Mouse (Mus musculus): ENCODE results near the gene Fgf2. TPM values are rescaled to one million over a fixed set of nuclear protein-coding genes. Genes with fewer than 3 reads are reported as not detected.

The Fgf2 gene
- polyA plus RNA-seq, 1 experiment from 2014 or later: 2.3 TPM

DNA sequence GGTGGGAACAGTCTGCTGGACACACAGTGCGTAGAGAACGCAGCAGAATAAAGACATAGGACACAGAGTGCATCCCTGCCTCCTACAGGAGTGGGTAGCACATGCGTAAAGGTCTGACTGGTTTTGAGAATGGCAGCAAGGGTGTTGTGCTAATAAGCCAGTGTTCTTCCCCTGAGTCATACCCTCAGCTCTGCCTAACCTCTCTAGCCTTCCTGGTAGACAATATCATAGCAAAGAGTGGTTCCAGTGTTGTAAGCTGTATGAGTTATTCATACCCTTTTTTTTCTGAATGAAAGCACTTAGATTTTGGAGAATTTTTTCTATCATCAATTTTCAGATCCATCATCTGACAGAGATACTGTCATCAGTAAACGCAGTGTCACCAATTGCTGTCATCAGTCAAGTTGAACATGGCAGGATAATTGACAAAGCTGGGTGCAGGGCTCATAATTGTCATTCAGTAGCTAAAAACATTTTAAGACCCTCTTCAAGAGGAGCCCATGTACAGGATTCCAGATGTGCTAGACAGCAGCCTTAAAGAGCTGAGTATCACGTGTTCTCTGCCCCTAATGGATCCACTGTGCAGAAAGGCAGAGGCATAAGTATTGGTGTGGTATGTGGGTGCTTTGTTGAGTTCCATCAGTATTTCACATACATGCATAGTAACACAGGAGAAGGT lies 48.9 kb downstream of the Fgf2 start:
- Histone ChIP-seq H3K4me2 (ENCODE audit: low read depth, low read length) (no peak overlapping the region), H3K9ac (ENCODE audit: low read length) (no peak overlapping the region), H3K27me3 (ENCODE audit: control insufficient read depth, insufficient read depth, low read length) (no peaks in the 10 kb centered on the region), H3K4me3 (replicated peaks; ENCODE audit: low read length) (no peak overlapping the region), H3K4me1 (ENCODE audit: control insufficient read depth, insufficient read depth, low read length) (peaks cover 10% of the 10 kb centered on the region; the same call in 1 of the 2 replicates), H3K9me3 (replicated peaks; ENCODE audit: control insufficient read depth, low read length) (no peaks in the 10 kb centered on the region), H3K36me3 (ENCODE audit: control insufficient read depth, insufficient read depth, low read length) (no peaks in the 10 kb centered on the region), H3K27ac (ENCODE audit: low read length) (no peak overlapping the region)
- no peak for ATAC-seq (ENCODE audit: insufficient read depth, low FRiP score)
- WGBS: 87% methylated on average over 5 of the region's 5 CpGs

DNA sequence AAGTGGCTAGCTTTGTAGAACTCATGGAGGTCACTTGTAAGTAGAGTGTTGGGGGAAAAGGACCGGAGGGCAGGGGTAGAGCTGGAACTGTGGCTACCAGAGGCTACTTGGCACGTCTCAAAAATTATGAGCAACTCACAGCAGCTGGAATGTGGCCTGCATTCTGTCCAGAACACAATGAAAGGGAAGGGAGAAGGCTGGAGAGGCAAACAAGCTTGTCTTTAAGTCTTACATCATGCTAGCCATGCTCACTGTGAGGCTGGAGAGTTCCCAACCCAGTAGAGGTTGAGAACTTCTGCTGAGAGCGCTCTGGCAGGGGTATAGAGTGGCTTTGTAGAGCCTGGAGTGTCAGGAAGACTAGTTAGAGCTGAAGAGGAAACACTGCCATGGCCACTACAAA lies 49.5 kb downstream of the Fgf2 start:
- H3K4me2 ChIP-seq (ENCODE audit: low read depth, low read length): no peak overlapping the region
- H3K4me3 ChIP-seq (replicated peaks; ENCODE audit: low read length): no peak overlapping the region
- H3K27ac ChIP-seq (ENCODE audit: low read length): no peak overlapping the region
- H3K9me3 ChIP-seq (replicated peaks; ENCODE audit: control insufficient read depth, low read length): no peaks in the 10 kb centered on the region
- ATAC-seq (ENCODE audit: insufficient read depth, low FRiP score): no peak
- peaks cover 10% of the 10 kb centered on the region; the same call in 1 of the 2 replicates for H3K4me1 ChIP-seq (ENCODE audit: control insufficient read depth, insufficient read depth, low read length)
- no peaks in the 10 kb centered on the region for H3K36me3 ChIP-seq (ENCODE audit: control insufficient read depth, insufficient read depth, low read length)
- H3K9ac ChIP-seq (ENCODE audit: low read length): no peak overlapping the region
- H3K27me3 ChIP-seq (ENCODE audit: control insufficient read depth, insufficient read depth, low read length): no peaks in the 10 kb centered on the region
- WGBS: 78% methylated on average over 3 of the region's 3 CpGs

DNA sequence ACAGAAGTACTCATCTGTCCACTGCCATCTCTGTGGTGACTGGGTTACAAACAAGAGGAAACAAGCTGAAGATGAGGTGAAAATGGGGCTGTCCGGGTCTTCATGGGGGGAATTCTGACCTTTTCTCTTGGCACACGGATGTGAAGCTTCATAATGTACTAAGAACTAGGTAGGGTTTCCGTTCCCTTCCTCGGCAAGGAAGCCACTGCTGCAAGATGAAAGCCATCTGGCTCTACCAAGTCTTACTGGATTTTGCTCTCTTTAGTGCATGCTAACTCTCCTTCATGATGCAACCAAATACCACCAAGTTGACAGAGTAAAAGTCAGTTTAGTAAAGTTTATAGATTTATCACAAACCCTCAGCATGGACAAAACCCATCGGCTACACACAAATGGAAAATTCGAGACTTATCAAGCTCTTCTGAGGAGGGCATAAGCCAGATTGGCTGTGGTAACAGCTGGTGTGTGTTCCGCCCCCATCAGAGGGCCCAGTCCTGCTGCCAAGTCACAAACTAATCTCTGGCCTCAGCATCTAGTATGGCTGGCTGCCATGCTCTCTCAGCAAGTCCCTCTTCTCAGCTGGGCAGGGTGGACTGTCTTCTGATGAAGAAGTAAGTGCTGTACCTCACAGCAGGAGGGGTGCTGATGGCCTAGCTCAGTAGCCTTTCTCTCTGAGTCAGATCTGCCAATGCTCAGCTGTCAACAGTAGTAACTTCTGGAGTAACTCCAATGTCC lies 50.7 kb downstream of the Fgf2 start:
- H3K27ac ChIP-seq (ENCODE audit: low read length): peak overlapping the region; percentile 43
- H3K27me3 ChIP-seq (ENCODE audit: control insufficient read depth, insufficient read depth, low read length): no peaks in the 10 kb centered on the region
- H3K36me3 ChIP-seq (ENCODE audit: control insufficient read depth, insufficient read depth, low read length): no peaks in the 10 kb centered on the region
- H3K9ac ChIP-seq (ENCODE audit: low read length): no peak overlapping the region
- H3K9me3 ChIP-seq (replicated peaks; ENCODE audit: control insufficient read depth, low read length): no peaks in the 10 kb centered on the region
- peaks cover 10% of the 10 kb centered on the region; the same call in 1 of the 2 replicates for H3K4me1 ChIP-seq (ENCODE audit: control insufficient read depth, insufficient read depth, low read length)
- H3K4me3 ChIP-seq (replicated peaks; ENCODE audit: low read length): no peak overlapping the region
- WGBS: 57% methylated on average over 7 of the region's 7 CpGs
- no peak overlapping the region for H3K4me2 ChIP-seq (ENCODE audit: low read depth, low read length)
- ATAC-seq (ENCODE audit: insufficient read depth, low FRiP score): peak; percentile 82

DNA sequence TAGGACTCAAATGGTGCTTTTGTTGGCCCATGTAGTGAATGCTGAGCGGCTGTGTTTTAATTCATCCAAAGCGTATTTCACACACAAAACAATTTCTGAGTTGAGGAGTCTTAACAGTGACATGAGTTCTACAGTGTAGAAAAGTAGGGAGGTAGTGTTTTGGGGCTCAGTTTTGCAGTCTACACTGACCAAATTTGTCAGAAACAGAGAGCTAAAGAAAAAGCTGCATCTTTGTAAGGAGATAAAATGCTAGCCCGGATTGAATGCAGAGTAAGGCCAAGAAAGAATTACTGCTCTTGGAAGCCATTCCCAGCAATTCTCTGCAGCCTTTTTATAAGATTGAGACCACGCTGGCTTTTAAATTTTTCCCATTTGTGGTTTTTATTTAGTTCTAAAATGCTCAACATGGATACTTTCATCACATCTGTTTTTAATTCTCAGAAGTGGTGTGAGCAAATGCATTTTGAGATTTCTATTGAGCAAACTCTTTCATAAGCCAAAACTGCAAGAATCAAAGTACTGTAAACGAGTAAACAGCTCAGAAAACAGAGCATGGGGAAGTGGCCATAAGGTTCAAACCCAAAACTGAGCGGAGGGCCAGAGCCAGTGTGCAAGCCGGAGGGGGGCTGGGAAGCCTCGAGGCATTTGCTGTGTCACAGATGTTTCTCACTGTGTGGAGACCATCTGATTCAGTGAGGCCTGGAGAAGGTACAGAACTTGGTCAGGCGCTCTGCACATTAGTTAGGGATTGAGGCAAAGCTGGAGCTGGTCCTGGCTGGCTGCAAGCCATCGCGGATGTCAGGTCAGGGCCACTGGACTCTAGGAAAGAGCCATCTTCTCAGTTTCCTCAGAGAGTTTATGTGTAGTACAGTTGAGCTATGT lies 53.8 kb downstream of the Fgf2 start:
- no peaks in the 10 kb centered on the region for H3K36me3 ChIP-seq (ENCODE audit: control insufficient read depth, insufficient read depth, low read length)
- no peak overlapping the region for H3K9ac ChIP-seq (ENCODE audit: low read length)
- peaks cover 10% of the 10 kb centered on the region; the same call in 1 of the 2 replicates for H3K4me1 ChIP-seq (ENCODE audit: control insufficient read depth, insufficient read depth, low read length)
- ATAC-seq (ENCODE audit: insufficient read depth, low FRiP score): peak; percentile 54; the same call in 1 of the 2 replicates
- H3K4me3 ChIP-seq (replicated peaks; ENCODE audit: low read length): no peak overlapping the region
- H3K27ac ChIP-seq (ENCODE audit: low read length): peak overlapping the region; percentile 60
- no peak overlapping the region for H3K4me2 ChIP-seq (ENCODE audit: low read depth, low read length)
- no peaks in the 10 kb centered on the region for H3K9me3 ChIP-seq (replicated peaks; ENCODE audit: control insufficient read depth, low read length)
- WGBS: 68% methylated on average over 11 of the region's 11 CpGs
- no peaks in the 10 kb centered on the region for H3K27me3 ChIP-seq (ENCODE audit: control insufficient read depth, insufficient read depth, low read length)

DNA sequence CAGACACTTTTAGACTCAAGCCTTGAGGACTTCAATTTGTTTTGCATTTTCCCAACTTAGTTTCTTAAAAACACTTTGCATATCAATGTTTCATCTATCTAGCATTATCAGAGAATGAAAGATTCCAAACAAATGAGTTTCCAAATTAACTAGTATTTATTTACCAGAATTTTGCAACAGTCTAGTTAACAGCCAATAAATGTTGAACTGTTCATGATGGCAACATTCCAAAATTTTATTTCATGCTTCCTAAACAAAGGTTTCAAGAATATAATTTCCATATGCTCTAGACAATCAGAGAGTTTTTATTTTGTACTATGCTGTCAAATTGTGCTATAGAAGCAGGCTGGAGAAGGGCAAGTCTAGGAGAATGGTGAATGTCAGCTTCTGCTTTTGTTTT lies 59.5 kb downstream of the Fgf2 start:
- Histone ChIP-seq H3K4me1 (ENCODE audit: control insufficient read depth, insufficient read depth, low read length) (no peaks in the 10 kb centered on the region), H3K27ac (ENCODE audit: low read length) (no peak overlapping the region), H3K9ac (ENCODE audit: low read length) (no peak overlapping the region), H3K9me3 (replicated peaks; ENCODE audit: control insufficient read depth, low read length) (no peaks in the 10 kb centered on the region), H3K4me2 (ENCODE audit: low read depth, low read length) (no peak overlapping the region), H3K4me3 (replicated peaks; ENCODE audit: low read length) (no peak overlapping the region), H3K27me3 (ENCODE audit: control insufficient read depth, insufficient read depth, low read length) (no peaks in the 10 kb centered on the region), H3K36me3 (ENCODE audit: control insufficient read depth, insufficient read depth, low read length) (no peaks in the 10 kb centered on the region)
- no peak for ATAC-seq (ENCODE audit: insufficient read depth, low FRiP score)

DNA sequence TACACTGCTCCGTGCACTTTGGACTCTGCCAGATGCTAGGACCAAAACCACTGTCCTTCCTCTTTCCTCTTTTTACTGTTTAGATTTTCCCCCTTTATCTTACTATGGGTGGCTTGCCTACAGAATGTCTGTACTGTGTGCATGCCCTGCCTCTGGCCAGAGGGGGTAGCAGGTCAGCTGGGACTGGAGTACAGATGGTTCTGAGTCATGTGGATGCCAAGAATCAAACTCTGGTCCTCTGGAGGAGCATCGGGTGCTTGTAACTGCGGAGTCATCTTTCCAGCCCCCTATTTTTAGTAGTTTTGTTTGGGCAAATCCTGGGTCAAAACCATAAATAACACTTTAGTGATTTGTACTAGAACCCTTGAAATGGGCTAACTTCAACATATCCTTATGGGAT lies 65.3 kb downstream of the Fgf2 start:
- Histone ChIP-seq H3K4me3 (replicated peaks; ENCODE audit: low read length) (no peak overlapping the region), H3K36me3 (ENCODE audit: control insufficient read depth, insufficient read depth, low read length) (no peaks in the 10 kb centered on the region), H3K9ac (ENCODE audit: low read length) (no peak overlapping the region), H3K9me3 (replicated peaks; ENCODE audit: control insufficient read depth, low read length) (no peaks in the 10 kb centered on the region), H3K4me2 (ENCODE audit: low read depth, low read length) (no peak overlapping the region), H3K27me3 (ENCODE audit: control insufficient read depth, insufficient read depth, low read length) (no peaks in the 10 kb centered on the region), H3K4me1 (ENCODE audit: control insufficient read depth, insufficient read depth, low read length) (peaks cover 1% of the 10 kb centered on the region), H3K27ac (ENCODE audit: low read length) (no peak overlapping the region)
- ATAC-seq (ENCODE audit: insufficient read depth, low FRiP score): no peak
- WGBS: 68% methylated on average over 3 of the region's 3 CpGs

DNA sequence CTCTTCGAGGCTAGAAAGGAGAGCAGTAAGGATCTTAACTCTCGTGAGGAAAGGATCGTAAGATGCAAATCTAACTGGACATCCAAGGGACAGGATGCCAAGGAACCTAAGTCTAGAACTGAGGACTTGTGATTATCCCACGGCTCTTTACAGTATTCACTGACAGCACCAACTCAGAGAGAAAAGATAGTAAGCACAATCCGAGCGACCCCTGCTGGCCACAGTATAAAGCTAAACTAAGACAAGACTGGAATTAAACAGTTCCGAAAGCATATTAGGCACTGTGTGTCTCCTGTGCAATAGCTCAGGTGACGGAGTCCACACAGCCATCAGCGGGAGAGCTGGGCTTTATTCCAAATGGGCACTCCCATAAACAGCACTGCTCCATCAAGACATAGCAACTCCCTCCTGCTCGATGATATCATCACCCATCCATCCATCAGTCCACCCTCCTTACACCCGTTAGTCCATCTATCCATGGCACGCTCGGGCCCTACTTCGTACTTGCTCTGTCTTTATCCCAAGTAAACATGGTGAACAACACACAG lies 66.3 kb downstream of the Fgf2 start:
- Histone ChIP-seq H3K4me2 (ENCODE audit: low read depth, low read length) (no peak overlapping the region), H3K4me3 (replicated peaks; ENCODE audit: low read length) (no peak overlapping the region), H3K27ac (ENCODE audit: low read length) (no peak overlapping the region), H3K4me1 (ENCODE audit: control insufficient read depth, insufficient read depth, low read length) (peaks cover 6% of the 10 kb centered on the region), H3K9ac (ENCODE audit: low read length) (no peak overlapping the region), H3K36me3 (ENCODE audit: control insufficient read depth, insufficient read depth, low read length) (no peaks in the 10 kb centered on the region), H3K27me3 (ENCODE audit: control insufficient read depth, insufficient read depth, low read length) (no peaks in the 10 kb centered on the region), H3K9me3 (replicated peaks; ENCODE audit: control insufficient read depth, low read length) (no peaks in the 10 kb centered on the region)
- ATAC-seq (ENCODE audit: insufficient read depth, low FRiP score): no peak
- 45% methylated on average over 14 of the region's 14 CpGs for WGBS

DNA sequence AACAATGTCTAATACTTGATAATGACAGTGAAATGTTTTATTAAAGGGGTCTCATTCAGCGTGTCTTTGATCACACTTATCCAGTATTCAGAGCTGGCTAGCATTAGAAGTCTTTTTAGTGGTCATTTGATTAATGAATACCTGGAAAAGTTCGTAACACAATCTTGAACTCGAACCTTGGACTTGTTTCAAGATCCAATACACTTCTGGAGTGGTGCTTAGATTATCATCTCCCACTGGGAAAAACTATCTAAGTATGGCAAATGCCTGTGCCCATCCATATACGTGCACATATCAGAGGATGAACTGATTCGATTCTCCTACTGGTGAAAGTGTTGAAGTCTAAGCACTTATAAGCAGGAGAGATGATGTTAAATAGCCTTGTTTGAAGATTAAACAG lies 70.2 kb downstream of the Fgf2 start:
- no peak for ATAC-seq (ENCODE audit: insufficient read depth, low FRiP score)
- 0 out of 2 replicates have a peak overlapping the region, but pooled peaks have one; percentile 93 for H3K27ac ChIP-seq (ENCODE audit: low read length)
- H3K4me3 ChIP-seq (replicated peaks; ENCODE audit: low read length): peak overlapping the region; percentile 87
- WGBS: 64% methylated on average over 5 of the region's 5 CpGs
- peaks cover 13% of the 10 kb centered on the region for H3K4me1 ChIP-seq (ENCODE audit: control insufficient read depth, insufficient read depth, low read length)
- H3K27me3 ChIP-seq (ENCODE audit: control insufficient read depth, insufficient read depth, low read length): no peaks in the 10 kb centered on the region
- peak overlapping the region; percentile 85 for H3K9ac ChIP-seq (ENCODE audit: low read length)
- H3K4me2 ChIP-seq (ENCODE audit: low read depth, low read length): peak overlapping the region; percentile 81
- no peaks in the 10 kb centered on the region for H3K9me3 ChIP-seq (replicated peaks; ENCODE audit: control insufficient read depth, low read length)
- H3K36me3 ChIP-seq (ENCODE audit: control insufficient read depth, insufficient read depth, low read length): no peaks in the 10 kb centered on the region
